In genomic region chr2:117322399-117322798, GRCm38 (mm10) we compare ENCODE assay signal across 18 mouse cellular contexts. TPM values are rescaled to one million over a fixed set of nuclear protein-coding genes. Genes with fewer than 3 reads are reported as not detected.
"Had no signal": no experiment of that assay in that cellular context is flagged by ENCODE, and none has a peak within 500 bp of the region (broad histone marks: within the 10 kb centered on the region; RNA-seq: fewer than 3 reads in every experiment).

No protein-coding gene starts in this region.

- H3K36me3 ChIP-seq: kidney, embryonic 15.5 days; limb, embryonic 10.5 days; limb, embryonic 13.5 days; liver, embryonic 13.5 days; lung, embryonic 15.5 days; midbrain, embryonic 10.5 days; midbrain, embryonic 13.5 days had no signal

- ATAC-seq: midbrain, embryonic 13.5 days; midbrain, embryonic 16.5 days had no signal

- H3K4me3 ChIP-seq: kidney, embryonic 15.5 days; limb, embryonic 10.5 days; limb, embryonic 13.5 days; liver, embryonic 13.5 days; lung, embryonic 15.5 days; megakaryocyte, embryonic 14.5 days; midbrain, embryonic 10.5 days; midbrain, embryonic 13.5 days; myocyte had no signal

- H3K27ac ChIP-seq: kidney, embryonic 15.5 days; limb, embryonic 10.5 days; limb, embryonic 13.5 days; liver, embryonic 13.5 days; lung, embryonic 15.5 days; midbrain, embryonic 10.5 days; midbrain, embryonic 13.5 days had no signal

- H3K9me3 ChIP-seq: kidney, embryonic 15.5 days; limb, embryonic 10.5 days; limb, embryonic 13.5 days; liver, embryonic 13.5 days; lung, embryonic 15.5 days; megakaryocyte, embryonic 14.5 days; midbrain, embryonic 10.5 days; midbrain, embryonic 13.5 days had no signal

- H3K4me1 ChIP-seq: kidney, embryonic 15.5 days; limb, embryonic 10.5 days; limb, embryonic 13.5 days; liver, embryonic 13.5 days; lung, embryonic 15.5 days; megakaryocyte, embryonic 14.5 days; midbrain, embryonic 10.5 days; midbrain, embryonic 13.5 days had no signal

- H3K27me3 ChIP-seq: kidney, embryonic 15.5 days; limb, embryonic 13.5 days; liver, embryonic 13.5 days; lung, embryonic 15.5 days; midbrain, embryonic 13.5 days had no signal

- DNase-seq: kidney, adult 8-10 months; kidney, postnatal 10 days; kidney, postnatal 36 days; liver; liver, embryonic 13.5 days; lung, postnatal 10 days; lung, postnatal 36 days; thymus, adult 18-20 months; thymus, postnatal 4 days had no signal

RNA-seq across cellular contexts. Expression of gene Rasgrp1, which starts 20.4 kb away (rescaled TPM):
- polyA plus RNA-seq: myocyte had no signal
